Comparison of ENCODE assay signal across 8 mouse cellular contexts in the genomic region with DNA sequence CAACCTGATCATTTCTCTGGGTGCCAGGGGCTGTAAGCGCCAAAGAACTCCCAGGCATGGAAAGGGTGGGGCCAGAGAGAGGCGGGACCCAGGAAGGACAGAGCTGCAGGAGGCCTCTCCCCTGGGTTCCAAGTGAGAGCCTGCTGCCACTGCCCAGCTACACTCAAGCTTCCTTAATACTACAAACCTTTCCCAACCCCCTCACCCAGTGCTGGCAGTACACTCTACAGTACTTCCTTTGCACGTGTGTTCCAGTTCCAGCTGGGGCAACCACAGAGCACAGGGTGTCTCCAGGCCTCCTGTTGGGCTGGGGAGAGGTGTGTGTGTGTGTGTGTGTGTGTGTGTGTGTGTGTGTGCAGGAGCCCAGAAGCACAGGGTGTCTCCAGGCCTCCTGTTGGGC. TPM values are rescaled to one million over a fixed set of nuclear protein-coding genes. Genes with fewer than 3 reads are reported as not detected.
DNase-seq lines count a peak whose midpoint lies in the region; ATAC-seq lines count a peak whose summit lies in the region.

No protein-coding gene starts in this region.

- H3K36me3 ChIP-seq in forebrain, embryonic 10.5 days (replicated peaks) = no peaks in the 10 kb centered on the region
- no peaks in the 10 kb centered on the region for H3K36me3 ChIP-seq in forebrain, embryonic 11.5 days (ENCODE audit: control insufficient read depth, insufficient read depth, low read length)
- H3K36me3 ChIP-seq in limb, embryonic 10.5 days = no peaks in the 10 kb centered on the region
- H3K36me3 ChIP-seq in midbrain, embryonic 10.5 days = no peaks in the 10 kb centered on the region

- H3K27ac ChIP-seq in forebrain, embryonic 10.5 days = peak overlapping the region; percentile 80
- no peak overlapping the region for H3K27ac ChIP-seq in forebrain, embryonic 11.5 days (ENCODE audit: low read depth, low read length)
- H3K27ac ChIP-seq in limb, embryonic 10.5 days = peak overlapping the region; percentile 84
- H3K27ac ChIP-seq in midbrain, embryonic 10.5 days (replicated peaks) = peak overlapping the region; percentile 81

- H3K9me3 ChIP-seq in forebrain, embryonic 10.5 days = no peaks in the 10 kb centered on the region
- H3K9me3 ChIP-seq in forebrain, embryonic 11.5 days (ENCODE audit: control insufficient read depth, low read length) = no peaks in the 10 kb centered on the region
- H3K9me3 ChIP-seq in limb, embryonic 10.5 days (replicated peaks) = no peaks in the 10 kb centered on the region
- H3K9me3 ChIP-seq in midbrain, embryonic 10.5 days (replicated peaks) = no peaks in the 10 kb centered on the region

- H3K4me1 ChIP-seq in forebrain, embryonic 10.5 days = peaks cover 91% of the 10 kb centered on the region
- peaks cover 26% of the 10 kb centered on the region for H3K4me1 ChIP-seq in forebrain, embryonic 11.5 days (replicated peaks; ENCODE audit: control insufficient read depth, insufficient read depth, low read length)
- peaks cover 91% of the 10 kb centered on the region for H3K4me1 ChIP-seq in limb, embryonic 10.5 days
- H3K4me1 ChIP-seq in midbrain, embryonic 10.5 days = peaks cover 93% of the 10 kb centered on the region

- DNase-seq in forebrain, embryonic 10.5 days (ENCODE audit: extremely low spot score, low spot score) = no peak
- no peak for DNase-seq in forebrain, embryonic 11.5 days (ENCODE audit: low spot score)
- DNase-seq in limb, embryonic 10.5 days (ENCODE audit: low spot score) = no peak
- no peak for DNase-seq in midbrain, embryonic 10.5 days (ENCODE audit: low spot score)
- DNase-seq in left cerebral cortex, adult 18-20 months (ENCODE audit: low spot score in 2 of 2) = no peak
- DNase-seq in right cerebral cortex, postnatal 14 days = no peak
- DNase-seq in yolk sac, embryonic 10.5 days (ENCODE audit: low spot score) = no peak

- ATAC-seq in forebrain, embryonic 11.5 days (replicated peaks; ENCODE audit: low FRiP score) = no peak
- ATAC-seq in erythroid progenitor cell, adult 5-6 weeks (replicated peaks; ENCODE audit: low FRiP score, poor library complexity, severe bottlenecking) = peak; percentile 11; the same call in 1 of the 2 replicates

- peaks cover 75% of the 10 kb centered on the region for H3K27me3 ChIP-seq in forebrain, embryonic 10.5 days (ENCODE audit: poor library complexity, severe bottlenecking)
- no peaks in the 10 kb centered on the region for H3K27me3 ChIP-seq in forebrain, embryonic 11.5 days (ENCODE audit: control insufficient read depth, insufficient read depth, low read length)
- H3K27me3 ChIP-seq in limb, embryonic 10.5 days (ENCODE audit: low read depth, poor library complexity, severe bottlenecking) = 0 out of 2 replicates have a peak, but pooled peaks cover 4% of the 10 kb centered on the region
- H3K27me3 ChIP-seq in midbrain, embryonic 10.5 days (ENCODE audit: low read depth, poor library complexity, severe bottlenecking) = peaks cover 49% of the 10 kb centered on the region

- H3K4me2 ChIP-seq in forebrain, embryonic 11.5 days (ENCODE audit: low read depth, low read length, severe bottlenecking) = no peak overlapping the region

- H3K9ac ChIP-seq in forebrain, embryonic 11.5 days (ENCODE audit: low read length) = no peak overlapping the region; the same call in 1 of the 2 replicates

- H3K4me3 ChIP-seq in forebrain, embryonic 10.5 days = no peak overlapping the region
- no peak overlapping the region for H3K4me3 ChIP-seq in forebrain, embryonic 11.5 days (ENCODE audit: low read depth, low read length)
- H3K4me3 ChIP-seq in limb, embryonic 10.5 days = no peak overlapping the region
- no peak overlapping the region for H3K4me3 ChIP-seq in midbrain, embryonic 10.5 days

- WGBS in forebrain, embryonic 10.5 days = 51% methylated on average over 3 of the region's 3 CpGs
- 43% methylated on average over 3 of the region's 3 CpGs for WGBS in forebrain, embryonic 11.5 days
- WGBS in limb, embryonic 10.5 days = 38% methylated on average over 3 of the region's 3 CpGs
- 45% methylated on average over 3 of the region's 3 CpGs for WGBS in midbrain, embryonic 10.5 days

RNA-seq across cellular contexts. Expression of a gene that starts 56.8 kb away (rescaled TPM):
- polyA plus RNA-seq in forebrain, embryonic 10.5 days (2016; fragmentation: Nextera tagmentation; extraction: Ambion mirVana) = 11.1 and 12.0 TPM in 2 replicates
- 22.2 and 23.6 TPM in 2 replicates for polyA plus RNA-seq in forebrain, embryonic 11.5 days (2014; fragmentation: Nextera tagmentation; extraction: Ambion mirVana)
- 134 and 153 TPM in 2 replicates for total RNA-seq in erythroid progenitor cell, adult 5-6 weeks (2015; ENCODE audit: low replicate concordance)
- total RNA-seq in erythroid progenitor cell, adult 5-6 weeks (2017; ENCODE audit: low replicate concordance) = 105 and 130 TPM in 2 replicates
- polyA plus RNA-seq in limb, embryonic 10.5 days (2016; fragmentation: Nextera tagmentation; extraction: Ambion mirVana) = 6.7 and 8.1 TPM in 2 replicates
- 12.7 and 15.6 TPM in 2 replicates for polyA plus RNA-seq in midbrain, embryonic 10.5 days (2016; fragmentation: Nextera tagmentation; extraction: Ambion mirVana)
- total RNA-seq in left cerebral cortex, adult 18-20 months (2021) = 10 to 100 TPM; 79.8 to 90.8 TPM
